Mouse (Mus musculus) splenic B cell, adult 2 months (primary cell): Measurements from ENCODE around the gene S100a10.

ENCODE experiments used
- DNase-seq: peaks from one replicate; pipeline ENCODE4 v3.0.0-alpha.2; 2011; ENCODE audit warnings: low read depth, low spot score
- H3K27me3 ChIP-seq: 2 replicates; pipeline ENCODE4 v1.6.1; 2012; ENCODE audit warnings: mild to moderate bottlenecking, low read length, moderate library complexity, mixed read lengths; ENCODE audit not compliant: control insufficient read depth, poor library complexity, insufficient read depth, severe bottlenecking
- H3K36me3 ChIP-seq: 2 replicates; pipeline ENCODE4 v1.6.1; 2012; ENCODE audit warnings: mild to moderate bottlenecking, low read length, moderate library complexity, mixed read lengths; ENCODE audit not compliant: control insufficient read depth, poor library complexity, insufficient read depth, severe bottlenecking

The S100a10 gene

DNA sequence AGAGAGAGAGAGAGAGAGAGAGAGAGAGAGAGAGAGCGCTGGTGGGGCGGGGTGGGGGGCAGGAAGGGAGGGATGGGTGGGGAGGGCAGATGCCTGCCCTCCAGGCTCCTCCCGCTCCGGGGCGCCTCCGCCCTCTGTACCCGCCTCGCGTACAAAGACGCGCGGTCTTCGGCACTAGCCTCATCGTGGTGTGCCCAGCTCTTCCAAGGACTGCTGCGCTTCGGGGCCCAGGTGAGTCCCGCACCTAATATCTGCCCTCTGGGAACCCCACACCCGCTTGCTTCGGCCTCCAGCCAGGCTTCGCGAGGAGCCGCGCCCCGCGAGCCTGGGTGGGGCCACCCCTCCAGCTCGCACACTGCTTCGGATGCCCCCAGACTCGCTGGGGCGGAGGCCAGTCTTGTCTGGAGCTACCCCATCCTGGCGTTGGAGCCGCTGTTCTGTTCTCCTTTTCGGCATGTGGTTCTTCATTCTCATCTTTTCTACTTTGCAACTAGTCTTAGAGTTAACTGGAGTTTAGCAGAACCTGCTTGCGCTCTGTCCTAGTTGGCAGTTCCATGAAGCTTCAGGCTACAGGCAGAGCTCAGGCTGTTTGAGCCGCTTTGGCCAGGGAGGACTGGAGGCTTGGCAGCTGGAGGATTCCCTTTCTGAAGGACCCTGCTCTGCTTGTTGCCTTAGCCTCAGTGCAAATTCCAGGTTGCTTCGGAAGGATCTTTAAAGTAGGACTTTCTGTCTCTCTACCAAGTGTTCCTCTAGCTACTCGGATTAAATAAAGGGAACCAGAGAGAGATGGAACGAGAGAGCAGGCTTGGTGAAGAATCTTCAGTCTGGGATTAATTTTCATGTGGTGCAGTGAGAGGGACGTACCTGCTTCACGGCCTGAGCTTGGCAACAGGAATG is at the start of gene S100a10:
S100a10 (plus strand) TSS at position 100 of the 897 bp plus-strand sequence.
- H3K27me3 ChIP-seq = no peaks in the 10 kb centered on the region
- DNase-seq = peak; percentile 75

DNA sequence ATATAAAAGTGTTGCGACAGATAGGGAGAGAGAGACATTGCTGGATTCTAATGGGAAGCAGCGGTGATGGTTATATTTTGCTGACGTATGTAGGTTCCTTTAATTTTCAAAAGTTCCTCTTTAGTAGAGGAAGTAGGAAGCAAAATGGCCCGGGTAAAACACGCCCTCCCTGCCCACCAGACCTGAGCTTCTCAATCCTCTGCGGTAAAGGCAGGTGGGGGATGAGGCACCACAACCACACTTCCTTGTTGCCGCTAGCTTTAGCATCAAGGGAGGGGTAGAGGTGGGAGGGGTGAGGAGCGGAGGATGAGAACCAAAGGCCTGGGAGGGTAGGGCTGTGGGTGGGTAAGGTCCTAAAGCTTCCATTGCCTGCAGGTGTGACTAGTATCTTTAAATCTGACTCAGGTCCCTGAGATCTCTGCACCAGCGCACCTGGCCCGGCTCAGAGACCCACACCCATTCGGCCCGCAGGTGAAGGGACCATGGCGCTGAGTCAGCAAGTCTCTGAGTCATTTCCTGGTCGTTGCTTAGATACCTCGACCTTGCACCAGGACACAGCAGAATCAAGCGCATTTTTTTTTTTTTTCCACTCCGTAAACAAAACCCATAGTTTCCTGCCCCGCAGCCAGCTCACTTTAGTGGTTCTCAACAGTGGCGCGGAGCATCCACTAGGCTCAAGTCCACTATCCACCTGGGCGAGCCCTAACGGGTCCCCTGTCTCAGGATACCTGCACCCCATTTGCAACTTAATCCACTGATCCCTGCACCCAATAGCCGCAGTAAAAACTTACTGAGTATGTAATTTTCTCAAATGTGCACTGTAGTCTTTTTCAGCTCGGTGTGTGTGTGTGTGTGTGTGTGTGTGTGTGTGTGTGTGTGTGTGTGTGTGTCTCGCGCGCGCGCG is 48.7 kb upstream of the S100a10 start:
- Histone ChIP-seq H3K36me3 (no peaks in the 10 kb centered on the region), H3K27me3 (no peaks in the 10 kb centered on the region)
- DNase-seq = peak; percentile 95

More for the DNA sequence above, at the start of gene S100a10:
- no peaks in the 10 kb centered on the region for H3K36me3 ChIP-seq

DNA sequence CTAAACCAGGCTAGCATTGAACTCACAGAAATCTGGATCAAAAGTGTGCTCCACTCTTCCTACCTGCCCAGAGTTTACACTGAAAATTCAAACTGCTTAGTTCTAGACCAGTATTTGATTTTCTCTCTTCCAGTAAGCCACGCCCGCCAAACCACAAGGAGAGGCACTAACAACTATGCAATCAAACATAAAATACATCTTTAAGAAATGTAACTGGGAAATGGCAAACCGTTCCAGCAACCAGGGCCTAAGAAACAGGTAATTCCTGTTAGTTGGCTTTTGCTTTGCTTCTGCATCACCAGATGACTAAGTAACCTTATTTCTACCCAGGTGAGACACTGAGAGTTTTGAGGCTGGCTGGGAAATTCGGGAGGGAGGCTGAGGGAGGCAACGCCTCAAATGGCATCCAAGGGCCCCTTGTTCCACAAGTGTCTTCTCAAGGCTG is 48.0 kb upstream of the S100a10 start:
- no peak for DNase-seq
- Histone ChIP-seq H3K27me3 (no peaks in the 10 kb centered on the region), H3K36me3 (no peaks in the 10 kb centered on the region)

DNA sequence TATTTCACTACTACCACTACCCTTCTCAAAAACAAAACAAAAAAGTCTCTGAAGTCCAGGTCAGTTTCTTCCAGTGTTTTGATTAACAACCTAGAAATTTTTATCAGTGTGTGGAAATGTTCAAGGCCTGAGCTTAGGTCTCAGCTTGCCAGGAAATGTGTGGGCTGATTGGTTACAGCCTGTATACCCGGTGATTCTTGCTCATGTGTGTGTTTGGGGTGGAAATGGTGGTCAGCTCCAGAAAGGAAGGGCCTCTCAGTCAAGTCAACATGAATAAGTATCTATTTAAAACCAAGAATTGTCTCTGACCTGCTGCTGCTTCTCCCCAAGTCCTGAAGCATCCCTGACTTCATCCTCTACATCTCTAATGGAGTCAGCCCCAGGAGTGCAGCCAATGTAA is 45.6 kb upstream of the S100a10 start:
- no peaks in the 10 kb centered on the region for H3K36me3 ChIP-seq
- no peak for DNase-seq
- H3K27me3 ChIP-seq = no peaks in the 10 kb centered on the region

DNA sequence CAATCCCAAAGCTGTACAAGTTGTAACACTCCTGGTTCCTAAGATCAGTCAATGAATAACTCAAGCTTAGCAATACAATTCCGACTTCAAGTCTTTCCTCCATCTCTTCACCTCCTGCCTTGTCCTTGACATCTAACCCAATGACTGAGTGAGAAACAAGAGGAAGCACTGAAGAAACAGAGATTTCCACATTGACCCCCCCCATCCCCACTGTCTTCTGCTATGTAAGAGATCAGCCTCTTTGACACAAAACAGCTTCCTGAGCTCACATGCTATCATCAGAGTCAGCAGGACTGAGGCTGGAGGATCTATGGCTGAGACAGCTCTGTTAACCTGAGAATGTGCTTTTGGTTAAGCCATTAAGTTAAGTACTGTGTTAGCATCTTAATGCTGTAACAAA is 43.8 kb upstream of the S100a10 start:
- Histone ChIP-seq H3K36me3 (no peaks in the 10 kb centered on the region), H3K27me3 (no peaks in the 10 kb centered on the region)
- DNase-seq = no peak

DNA sequence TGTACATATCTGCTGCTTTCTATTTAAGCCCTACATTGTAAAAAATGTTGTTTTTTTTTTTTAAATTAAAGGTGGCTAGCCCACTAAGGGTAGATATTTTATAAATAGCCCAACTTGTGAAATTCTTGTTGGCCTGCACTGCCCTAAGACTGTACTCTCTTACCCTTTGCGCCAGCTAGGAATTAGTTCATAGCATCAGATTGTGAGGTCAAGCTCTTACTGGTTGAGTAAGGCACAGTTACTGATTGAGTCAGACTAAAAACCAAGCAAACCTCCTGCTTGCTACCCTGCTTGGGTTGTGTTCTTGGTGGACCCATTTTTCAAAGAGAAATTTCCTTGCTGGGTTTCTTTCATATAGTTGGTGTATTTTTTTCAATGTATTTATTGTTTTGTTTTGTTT is 43.1 kb upstream of the S100a10 start:
- no peak for DNase-seq
- no peaks in the 10 kb centered on the region for H3K27me3 ChIP-seq
- H3K36me3 ChIP-seq = no peaks in the 10 kb centered on the region

DNA sequence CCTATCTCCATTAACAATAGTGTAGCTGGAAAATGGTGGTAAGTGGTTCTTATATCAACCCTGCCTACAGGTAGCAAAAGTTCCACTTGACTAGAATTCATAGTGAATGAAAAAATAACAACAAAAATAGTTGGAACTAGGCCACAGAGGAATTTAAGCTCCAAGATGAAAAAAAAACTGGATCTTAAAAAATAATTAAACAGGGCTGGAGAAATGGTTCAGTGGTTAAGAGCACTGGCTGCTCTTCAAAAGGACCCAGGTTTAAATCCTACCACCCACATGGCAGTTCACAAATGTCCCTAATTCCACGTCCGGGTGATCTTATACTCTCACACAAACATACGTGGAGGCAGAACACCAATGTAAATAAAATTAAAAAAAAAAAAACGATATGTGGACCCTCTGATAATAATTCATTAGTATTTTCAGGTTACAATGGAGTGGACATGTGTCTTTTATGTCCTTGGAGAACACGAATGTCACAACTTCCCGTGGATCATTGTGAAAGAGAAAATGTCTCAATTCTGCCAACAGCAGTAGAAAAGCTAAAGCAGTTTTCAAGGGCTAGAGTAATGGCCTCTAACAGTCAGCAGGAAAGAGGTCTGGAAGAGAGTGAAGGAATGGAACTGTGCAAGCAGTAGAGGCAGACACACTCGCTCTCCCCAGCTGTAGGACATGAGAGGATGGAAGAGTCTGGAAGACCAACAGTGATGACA is 42.3 kb upstream of the S100a10 start:
- DNase-seq = no peak
- Histone ChIP-seq H3K36me3 (no peaks in the 10 kb centered on the region), H3K27me3 (no peaks in the 10 kb centered on the region)

DNA sequence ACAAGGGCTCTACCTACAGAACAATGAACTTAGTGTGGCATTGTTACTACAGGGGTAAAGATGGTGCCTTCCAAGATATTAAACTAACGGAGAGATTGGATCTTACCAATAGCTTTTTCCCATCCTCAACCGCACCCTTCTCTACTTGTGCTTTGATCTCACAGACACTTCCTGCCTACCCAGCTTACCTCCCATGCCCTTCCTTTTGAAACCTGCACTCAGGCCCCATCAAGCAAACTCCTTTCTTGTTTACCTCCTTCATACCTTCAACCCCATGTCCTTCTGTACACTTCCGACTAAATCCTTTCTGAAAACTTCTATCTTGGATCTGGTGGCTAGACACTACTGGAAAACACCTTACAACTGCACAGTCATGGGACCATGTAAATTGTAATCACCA is 40.3 kb upstream of the S100a10 start:
- Histone ChIP-seq H3K27me3 (no peaks in the 10 kb centered on the region), H3K36me3 (no peaks in the 10 kb centered on the region)
- no peak for DNase-seq

DNA sequence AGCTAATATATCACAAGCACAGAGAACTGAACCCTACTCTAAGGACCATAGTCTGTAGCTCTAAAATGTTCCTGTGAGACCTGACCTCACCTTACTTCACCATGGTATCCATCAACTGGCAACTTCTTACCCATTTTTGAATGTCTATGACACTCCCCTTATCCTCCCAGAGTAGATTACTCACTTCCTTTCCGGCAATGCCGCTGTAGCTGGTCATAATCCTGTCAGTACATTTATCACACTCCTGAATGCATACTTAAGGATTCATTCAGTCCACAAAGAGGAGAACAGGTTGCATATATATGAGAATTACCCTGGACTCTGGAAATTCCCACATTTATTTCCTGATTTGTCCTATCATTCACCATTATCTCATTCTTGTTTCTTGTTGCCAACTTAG is 37.5 kb upstream of the S100a10 start:
- DNase-seq = no peak
- H3K36me3 ChIP-seq = no peaks in the 10 kb centered on the region
- H3K27me3 ChIP-seq = no peaks in the 10 kb centered on the region

DNA sequence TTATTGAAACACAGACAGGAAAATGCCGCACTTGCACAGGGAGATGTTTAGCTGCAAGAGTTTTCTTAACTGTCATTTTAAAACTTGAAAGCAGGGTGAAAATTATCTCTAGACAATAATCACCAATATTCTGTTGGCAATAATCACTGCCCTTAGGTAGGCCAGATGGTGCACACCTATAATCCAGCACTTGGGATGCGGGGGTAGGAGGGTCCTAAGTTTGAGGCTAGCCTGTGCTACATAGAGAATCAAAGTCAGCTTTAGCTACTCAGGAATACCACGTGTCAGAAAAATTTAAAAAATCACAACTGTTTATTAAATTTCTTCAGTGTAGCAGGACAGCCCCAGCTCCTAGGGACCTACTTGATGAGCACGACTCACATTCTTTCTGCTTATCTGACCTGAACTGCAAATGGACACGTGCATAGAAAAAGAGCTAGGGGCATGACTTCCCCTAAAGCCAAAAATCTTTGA is 35.0 kb upstream of the S100a10 start:
- Histone ChIP-seq H3K27me3 (no peaks in the 10 kb centered on the region), H3K36me3 (peaks cover 2% of the 10 kb centered on the region; the same call in 1 of the 2 replicates)
- DNase-seq = no peak

DNA sequence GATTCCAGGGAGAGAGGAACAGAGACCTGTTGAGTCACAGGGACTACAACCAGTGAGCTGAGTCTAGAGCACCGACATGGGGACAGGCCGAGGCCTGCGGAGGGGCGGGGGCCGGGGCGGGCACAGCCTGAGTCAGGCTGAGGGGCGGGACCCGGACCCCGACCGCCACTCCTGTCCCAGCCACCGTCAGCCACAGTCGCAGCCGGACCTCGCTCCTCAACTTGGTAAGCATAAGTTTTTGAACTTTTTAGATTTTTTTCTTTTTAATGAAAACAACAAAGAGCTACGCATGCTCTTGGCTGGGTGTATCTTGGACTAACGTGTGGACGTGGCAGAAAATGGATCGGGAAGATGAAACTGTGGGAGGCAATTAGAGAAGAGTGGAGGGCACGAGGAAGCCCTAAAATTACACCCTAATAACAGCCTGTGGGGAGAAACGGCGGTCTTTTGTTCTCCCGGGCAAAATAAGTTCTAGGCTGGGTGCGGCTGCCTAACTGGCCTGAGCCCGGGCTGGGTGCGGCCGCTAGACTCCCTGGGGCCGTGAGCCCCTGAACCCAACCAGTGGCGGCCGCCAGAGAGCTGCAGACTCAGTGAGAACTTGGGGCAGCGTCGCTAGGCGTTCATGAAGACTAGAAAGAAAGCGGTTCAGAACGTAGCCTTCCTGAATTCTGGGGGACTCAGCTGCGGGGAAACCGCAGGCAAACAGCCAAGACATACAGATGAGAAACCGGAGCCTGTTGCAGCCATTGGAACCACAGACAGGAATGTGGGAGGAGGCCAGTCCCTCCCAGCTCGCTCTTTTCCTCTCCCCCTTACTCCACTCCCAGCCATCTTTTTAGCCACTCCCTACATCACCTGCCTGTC is 34.3 kb upstream of the S100a10 start, which contains the start of gene S100a11:
S100a11 (plus strand) TSS at position 159 of the 864 bp plus-strand sequence.
- peaks cover 6% of the 10 kb centered on the region; the same call in 1 of the 2 replicates for H3K36me3 ChIP-seq
- no peaks in the 10 kb centered on the region for H3K27me3 ChIP-seq
- DNase-seq = peak; percentile 57

DNA sequence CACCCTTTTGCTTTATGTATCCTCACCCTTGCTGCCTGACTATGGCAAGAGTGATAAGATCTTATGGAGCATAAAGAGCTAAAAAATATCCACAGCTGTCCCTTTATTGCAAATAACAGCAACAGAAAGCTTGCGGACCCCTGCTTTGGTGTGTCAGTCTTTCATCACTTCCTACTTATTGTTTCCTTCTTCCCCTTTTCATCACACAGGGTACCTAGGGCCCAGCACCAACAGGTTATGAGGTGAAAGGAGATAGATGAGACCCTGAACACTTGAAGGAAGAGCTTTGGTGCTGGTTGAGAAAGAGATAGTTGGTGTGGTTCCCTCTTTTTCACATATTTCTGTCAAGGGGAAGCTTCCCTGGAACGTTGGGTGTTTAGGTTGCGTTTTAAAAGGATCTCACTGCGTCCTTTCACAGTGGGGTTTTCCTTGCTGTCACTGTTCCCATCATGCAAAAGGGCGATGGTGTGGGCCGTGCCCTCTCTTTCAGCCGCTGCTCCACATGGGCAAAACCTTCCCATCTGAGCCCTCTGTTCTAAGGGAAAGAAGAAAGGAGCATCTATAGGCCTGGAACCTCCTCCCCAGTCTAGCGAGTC is 33.3 kb upstream of the S100a10 start:
- peaks cover 12% of the 10 kb centered on the region for H3K36me3 ChIP-seq
- peak; percentile 46 for DNase-seq

DNA sequence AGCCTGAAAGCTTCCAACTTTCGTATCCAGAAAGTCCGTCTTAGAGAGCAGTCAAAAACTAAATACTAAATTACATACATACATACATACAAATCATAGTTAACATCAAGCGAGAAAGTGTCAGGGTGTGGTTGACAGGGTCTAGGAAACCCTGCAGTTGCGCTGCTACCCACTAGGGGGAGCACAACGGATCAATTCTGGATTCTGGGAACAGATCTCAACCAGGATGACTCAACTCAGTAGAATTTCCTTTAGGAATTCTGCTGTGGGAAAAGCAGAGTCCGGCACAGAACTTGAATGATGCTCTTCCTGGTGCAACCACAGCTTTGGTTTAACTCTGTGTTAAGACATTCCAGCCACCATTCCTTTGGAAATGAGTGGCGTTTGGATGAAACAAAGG is 32.3 kb upstream of the S100a10 start:
- peak; percentile 47 for DNase-seq
- H3K27me3 ChIP-seq = no peaks in the 10 kb centered on the region
- H3K36me3 ChIP-seq = peaks cover 20% of the 10 kb centered on the region

More for the DNA sequence above, 33.3 kb upstream of the S100a10 start:
- no peaks in the 10 kb centered on the region for H3K27me3 ChIP-seq
